Mouse (Mus musculus): ENCODE data around the gene Ciapin1. TPM values are rescaled to one million over a fixed set of nuclear protein-coding genes. Genes with fewer than 3 reads are reported as not detected.

Gene Ciapin1
- total RNA-seq, 4 experiments from 2014 or later, result 72.2 to 85.6 (median 78.5) TPM

DNA sequence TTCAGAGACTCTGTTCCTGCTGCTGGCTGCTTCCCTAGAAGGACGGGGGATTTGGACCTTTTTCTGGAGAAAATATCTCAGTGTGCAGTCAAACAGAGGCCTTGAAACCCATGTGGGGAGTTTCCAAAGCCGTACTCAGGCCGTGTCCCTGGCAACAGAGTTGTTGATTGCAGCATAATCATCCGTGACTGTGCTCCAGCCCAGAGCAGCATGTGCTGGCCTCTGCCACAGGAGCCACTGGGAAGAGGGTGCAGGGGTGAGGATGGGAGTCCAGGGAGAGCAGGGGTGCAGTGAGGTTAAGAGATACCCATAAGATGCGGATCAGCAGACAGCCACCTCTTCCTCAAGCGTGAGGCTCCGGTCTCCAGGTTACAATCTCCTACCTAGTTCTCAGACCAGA lies 30.7 kb downstream of the Ciapin1 start:
- DNase-seq (ENCODE audit: low spot score), result no peak

DNA sequence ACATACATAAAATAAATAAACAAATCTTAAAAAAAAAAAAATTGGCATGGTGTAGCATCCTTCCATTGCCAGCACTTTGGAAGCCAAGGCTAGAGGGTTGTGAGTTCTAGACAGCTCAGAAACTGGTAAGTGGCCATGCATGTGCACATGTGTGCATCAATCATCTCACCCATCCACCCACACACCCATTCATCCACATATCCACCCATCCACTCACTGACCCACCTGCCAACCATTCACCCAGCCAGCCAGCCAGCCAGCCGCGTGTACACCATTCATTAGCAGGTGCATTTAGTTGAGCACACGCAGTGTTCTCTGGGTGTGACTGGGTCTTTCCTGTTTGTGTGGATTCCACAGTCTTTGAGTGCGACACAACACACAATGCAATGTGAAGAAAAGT lies 32.3 kb downstream of the Ciapin1 start:
- no peak for DNase-seq (ENCODE audit: low spot score)

DNA sequence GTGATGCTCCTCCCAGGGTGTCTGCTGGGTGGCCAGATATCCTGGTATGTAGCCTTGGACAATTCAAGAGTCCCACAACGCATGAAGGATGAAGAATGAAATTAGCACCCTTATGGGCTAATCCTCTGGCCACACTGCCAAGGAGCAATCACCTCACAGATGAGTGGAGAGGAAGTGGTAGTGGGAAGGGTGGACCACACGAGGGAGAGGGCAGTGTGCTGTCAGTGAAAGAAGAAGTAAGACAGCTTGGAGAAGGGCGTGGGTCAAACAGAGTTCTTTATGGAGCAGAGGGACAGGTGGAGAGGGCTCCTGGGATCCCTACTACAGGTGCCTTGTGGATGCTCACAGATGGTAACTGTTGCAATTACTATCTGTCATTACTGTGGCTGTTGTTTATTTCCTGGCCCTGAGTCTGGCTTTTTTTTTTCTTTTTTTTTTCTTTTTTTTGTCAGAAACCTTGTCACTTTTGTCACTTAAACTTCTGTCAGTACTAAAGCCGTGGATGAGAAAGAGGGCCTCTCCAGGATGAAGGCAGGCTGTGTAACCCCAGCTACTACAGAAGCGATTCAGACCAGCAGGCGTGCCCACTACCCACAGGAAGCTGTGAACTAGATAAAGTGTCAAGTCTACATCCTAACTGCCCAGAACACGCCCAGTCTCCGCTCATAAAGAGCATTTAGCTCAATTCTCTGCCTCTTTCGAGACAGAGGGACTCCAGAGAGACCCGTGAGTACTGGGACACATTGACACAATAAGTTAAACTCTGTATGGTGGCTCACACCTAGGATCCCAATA lies 33.4 kb downstream of the Ciapin1 start:
- no peak for DNase-seq (ENCODE audit: low spot score)

DNA sequence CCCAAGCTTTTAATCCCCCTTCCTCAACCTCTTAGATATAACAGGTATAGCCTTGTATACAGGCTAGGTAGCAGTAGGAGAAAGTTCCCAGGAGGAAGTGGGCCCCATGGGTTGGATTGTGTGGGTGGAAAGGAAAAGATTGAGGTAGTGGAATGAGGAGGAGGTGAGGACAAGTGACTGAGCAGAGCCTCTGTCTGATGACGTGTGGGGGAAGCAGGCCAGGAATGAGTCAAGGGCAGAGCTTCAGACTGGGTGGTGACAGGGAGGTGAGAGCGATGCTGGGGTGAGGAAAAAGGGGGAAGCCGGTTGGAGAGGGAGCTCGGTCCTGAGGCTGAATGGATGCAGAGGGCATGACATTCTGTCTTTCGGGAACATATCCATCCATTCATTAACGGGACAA lies 34.6 kb downstream of the Ciapin1 start:
- DNase-seq (ENCODE audit: low spot score), result no peak

DNA sequence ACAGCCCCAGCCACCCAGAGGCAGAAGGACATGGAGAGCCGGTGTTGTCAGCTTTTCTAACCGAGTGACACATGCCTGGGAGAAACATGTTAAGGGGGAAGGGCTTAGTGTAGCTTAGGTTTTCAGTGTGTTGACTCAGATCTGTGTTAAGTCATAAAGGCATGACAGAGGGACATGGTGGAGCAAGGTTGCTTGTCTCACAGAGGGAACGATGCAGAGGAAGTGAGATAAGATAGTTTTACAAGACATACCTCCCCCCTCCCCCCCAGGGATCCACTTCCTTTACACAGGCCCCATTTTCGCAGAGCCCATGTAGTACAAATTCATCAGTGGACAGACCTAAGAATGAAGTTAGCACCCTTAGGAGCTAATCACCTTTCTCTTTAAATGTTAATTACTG lies 35.8 kb downstream of the Ciapin1 start:
- DNase-seq (ENCODE audit: low spot score), result no peak

DNA sequence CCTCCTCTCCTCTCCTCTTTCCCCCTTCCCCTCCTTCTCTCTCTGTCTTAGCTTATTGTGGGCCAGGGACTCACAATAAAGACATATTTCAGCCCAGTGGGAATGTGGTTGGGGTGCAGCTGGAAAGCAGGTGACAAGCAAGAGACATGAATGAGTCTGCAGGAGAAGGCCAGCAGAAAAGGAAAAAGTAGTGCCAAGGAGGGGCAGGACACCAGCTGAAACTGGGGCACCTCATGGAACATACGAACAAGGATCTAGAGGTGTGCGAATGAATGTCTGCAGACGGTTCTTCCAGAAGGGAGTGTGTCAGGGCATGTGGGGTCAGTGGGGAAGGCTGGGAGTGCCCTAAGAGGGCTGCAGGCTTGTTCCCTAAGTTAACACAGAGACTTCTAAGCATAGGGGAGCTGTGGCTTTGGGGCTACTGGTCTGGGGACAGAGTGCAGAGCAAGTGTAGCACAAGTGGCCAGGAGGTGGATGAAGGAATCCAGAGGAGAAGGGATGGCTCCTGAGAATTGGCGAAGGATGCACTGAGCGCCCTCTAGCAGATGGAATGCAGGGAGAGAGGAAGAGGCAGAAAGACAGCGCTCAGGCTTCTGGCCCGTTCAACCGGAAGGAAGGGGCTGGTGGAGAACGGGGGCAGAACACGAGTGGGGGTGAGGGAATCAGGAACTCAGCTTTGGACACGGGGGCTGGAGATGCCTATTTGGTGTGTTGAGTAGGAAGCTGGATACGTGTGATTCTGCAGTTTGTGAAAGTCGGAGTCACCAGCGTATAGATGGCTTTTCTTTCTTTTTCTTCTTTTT lies 36.7 kb downstream of the Ciapin1 start:
- peak; percentile 41 for DNase-seq (ENCODE audit: low spot score)

DNA sequence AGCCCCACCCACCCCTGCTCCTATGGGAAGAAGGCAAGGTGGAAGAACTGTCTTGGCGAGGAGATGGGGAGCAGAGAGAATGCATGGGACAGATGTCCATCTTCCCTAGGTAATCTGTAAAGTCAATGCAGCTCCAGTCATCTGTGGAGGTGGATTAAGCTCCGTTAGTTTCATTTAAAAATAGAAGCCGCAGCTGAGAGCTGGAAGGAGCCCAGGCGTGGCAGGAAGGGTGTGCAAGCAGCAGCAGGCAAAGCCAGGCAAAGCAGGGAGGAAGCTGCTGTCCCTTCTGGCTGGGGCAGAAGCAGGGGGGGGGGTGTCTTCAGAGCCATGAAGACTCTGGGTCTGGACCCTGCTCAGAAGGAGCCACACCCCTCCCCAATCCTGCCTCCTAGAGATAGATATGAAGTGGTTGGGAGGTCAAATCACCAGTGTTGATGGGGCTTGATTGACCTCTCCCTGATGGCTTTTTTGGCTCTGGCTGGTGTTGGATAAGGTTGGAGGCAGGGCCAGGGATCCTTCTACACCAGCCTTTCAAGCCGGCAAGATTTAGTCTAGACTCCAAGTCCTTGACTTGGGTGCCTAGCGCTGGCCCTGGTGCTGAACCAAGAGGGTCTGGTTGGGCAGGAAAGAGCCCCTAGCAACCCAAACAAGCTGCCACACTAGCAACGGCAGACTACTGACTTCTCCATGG lies 37.7 kb downstream of the Ciapin1 start:
- no peak for DNase-seq (ENCODE audit: low spot score)

DNA sequence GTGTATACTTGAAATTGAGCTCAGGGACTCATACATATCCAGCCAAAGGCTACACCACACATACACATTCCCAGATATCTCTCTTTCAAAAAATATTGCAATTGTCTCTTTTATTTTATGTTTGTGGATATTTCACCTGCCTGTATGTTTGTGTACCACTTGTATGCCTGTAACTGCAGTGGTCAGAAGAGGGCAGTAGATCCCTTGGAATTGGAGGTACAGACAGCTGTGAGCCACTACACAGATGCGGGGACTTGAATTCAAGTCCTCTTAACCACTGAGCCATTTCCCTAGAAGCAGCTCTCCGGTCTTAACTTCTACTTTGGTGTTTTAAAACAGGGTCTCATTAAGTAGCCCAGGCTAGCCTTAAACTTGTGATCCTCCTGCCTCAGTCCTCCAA lies 43.4 kb downstream of the Ciapin1 start:
- DNase-seq (ENCODE audit: low spot score), result no peak

DNA sequence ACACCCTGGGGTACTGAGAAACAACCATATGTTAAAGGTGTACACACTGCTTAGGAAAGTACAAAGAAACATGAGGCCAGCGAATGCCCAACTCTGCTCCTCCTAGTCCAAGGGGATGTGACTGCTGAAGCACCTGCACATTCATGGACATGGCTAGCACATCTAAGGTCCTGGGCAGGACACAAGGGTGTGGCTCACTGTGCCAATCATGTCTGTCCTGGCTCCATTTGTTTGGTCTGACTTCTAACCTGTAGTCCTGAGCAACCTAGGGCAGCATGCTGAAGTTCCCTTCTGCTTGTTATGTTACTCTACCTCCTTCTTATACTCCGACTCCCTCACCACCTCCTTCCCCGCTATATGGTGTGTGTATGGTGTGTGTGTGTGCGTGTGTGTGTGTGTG lies 43.8 kb downstream of the Ciapin1 start:
- DNase-seq (ENCODE audit: low spot score), result no peak

DNA sequence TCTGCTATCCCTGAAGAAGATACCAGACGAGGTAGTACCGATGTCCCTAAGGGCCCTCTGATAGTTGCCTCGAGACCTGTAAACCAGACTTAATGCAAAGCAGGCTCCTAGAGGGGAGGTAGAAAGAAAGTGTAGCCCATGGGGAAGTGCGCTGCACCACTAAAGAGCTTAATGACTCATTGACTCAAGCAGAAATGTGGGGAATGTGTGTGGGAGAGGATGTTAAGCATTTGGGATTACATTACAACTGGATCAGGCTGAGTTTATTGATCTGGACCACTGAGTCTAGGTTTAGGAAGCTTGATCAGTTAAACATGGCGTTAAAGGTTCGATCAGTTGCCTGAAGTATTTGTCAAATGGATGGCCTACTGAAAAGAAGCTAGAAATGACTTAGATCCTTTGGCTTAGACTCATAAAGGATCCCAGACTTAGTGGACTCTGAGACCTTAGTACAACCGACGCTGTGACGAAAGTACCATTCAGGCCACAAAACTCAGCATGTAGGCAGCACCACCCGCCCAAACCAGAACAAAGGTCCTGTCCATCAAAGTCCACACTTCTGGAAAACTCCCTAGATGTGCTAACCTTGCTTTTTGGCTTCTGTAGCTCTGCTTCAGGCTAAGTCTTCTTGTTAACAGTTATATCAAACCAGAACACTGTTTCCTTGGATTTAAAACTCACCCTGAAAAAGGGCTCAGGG lies 48.8 kb downstream of the Ciapin1 start:
- no peak for DNase-seq (ENCODE audit: low spot score)

DNA sequence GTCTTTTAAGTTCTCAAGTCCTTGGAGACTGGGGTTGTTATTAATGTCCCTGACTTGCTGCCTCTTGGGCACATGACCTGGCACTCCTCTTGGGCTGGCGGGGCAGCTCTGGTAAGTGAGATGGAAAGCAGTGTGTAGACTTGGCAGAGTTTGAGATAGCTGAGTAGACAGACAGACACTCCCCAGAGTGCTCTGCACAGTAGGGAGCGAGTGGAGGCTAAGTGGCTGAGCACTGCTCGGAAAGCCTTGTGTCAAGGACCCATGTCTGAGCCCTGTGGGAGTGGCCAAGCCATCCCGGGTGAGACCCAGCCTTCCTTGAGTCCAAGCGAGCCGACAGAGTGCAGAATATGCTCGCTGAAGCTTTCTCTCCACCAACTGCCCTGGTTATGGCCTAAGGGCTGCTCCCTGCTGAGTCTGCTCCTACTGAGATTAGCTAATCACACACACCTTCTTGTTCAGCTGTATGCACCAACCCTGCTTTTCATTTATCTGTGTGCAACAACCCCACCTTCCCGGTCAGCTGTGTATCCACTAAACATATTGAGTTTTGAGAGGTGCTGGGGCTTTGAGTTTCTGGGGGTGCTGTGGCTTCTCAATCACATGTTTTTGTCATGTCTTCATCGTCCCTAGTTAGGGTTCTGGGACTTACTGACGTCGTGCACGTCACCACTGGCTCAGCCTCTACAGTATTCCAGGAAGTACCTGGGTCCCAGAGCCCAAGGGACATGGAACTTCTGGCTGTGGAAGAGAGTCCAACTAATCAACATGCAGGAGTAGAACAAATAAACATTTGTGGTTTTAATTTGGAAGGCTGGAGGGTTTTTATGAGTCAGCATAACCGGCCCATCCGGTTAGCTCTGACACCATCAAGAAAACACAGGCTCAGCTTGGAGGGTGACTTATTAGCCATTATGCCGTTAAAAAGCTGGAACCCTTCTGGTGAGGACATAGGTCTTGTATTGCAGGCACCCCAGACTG lies 50.3 kb downstream of the Ciapin1 start:
- DNase-seq (ENCODE audit: low spot score), result peak; percentile 57

DNA sequence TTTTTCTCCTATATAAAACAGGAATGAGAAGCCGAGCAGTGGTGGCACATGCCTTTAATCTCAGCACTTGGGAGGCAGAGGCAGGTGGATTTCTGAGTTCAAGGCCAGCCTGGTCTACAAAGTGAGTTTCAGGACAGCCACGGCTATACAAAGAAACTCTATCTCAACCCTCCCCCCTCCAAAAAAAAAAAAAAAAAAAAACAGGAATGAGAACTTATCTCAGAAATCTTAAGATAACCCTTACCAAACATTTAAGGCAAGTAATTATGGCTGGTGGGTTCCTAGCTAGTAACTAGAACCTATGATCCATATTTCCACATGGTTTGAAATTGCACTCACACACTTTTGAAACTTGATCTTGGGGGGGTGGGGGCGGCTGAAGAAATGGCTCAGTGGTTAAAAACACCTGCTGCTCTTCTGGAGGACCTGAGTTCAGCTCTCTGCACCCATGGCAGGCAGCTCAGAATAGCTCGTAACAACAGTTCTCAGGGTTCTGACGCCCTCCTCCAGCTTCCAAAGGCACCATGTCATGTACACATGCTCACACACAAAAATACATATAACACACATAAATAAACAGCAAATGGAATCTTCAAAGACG lies 52.1 kb downstream of the Ciapin1 start:
- no peak for DNase-seq (ENCODE audit: low spot score)

DNA sequence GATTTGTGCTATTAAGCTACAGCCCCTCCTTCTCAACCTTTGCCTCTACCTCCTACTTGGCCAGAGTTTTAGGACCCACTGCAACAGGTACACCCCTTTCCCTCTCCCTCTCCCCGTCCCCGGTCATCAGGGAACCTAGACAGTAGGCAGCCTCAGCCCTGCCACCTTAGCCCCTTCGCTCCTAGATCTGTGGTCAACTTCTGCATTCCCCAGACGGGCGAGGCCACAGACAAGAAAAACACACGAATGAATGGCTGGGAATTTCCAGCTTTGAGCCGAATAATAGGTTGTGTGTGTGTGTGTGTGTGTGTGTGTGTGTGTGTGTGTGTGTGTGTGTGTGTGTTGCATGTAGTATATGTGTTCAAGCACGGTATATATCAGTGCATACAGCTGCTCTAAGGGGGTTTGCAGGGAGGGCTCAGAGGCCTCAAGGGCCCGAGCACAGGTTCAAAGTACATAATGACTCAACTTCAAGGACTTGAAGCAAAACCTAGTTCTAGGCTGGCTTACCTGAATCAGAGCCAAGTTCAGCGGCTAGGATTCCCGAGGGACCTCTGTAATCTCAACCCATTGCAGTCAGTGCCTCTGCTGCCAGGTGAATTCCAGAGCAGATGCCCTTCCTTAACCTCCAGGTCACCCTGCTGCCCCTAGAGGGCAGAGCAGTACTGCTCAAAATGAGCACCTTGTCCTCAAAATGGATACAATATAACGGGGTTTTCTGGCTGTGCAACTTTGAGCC lies 52.7 kb downstream of the Ciapin1 start:
- peak; percentile 57 for DNase-seq (ENCODE audit: low spot score)

DNA sequence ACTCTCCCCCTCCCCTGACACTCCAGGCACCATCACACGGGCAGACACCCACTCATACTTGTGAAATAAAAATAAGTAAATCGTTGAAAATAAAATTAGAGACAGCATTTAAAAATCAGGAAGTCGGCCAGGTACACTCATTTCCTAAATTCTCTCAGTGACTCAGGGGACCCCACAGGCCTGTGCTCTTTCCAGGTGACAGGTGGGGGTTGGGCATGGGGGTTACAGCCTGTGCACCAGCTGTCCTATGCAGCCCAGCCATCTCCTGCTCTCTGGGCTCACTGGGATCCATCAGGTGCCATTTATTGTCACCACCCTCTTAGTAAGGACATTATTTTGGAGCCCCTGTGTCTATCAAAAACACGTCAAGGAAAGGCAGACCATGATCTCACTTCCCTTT lies 54.3 kb downstream of the Ciapin1 start:
- no peak for DNase-seq (ENCODE audit: low spot score)

DNA sequence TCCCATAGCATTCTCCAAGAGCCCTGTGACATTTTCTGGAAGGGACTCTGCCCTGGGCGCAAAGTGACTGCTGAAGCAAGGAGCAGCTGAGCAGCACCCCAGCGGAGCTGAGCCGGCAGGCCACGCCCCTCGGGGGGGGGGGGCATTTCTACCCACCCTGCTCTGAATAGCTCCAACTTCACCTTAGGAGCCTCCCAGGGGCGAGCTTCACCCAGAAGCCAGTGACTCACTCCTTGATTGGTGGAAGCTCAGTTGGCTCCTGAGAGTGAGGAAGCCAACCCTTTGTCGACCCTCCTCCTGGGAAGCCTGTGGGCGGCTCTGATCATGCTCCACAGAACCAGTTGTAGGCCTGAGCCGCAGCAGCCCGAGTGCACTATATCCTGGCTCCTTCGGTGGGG lies 56.3 kb downstream of the Ciapin1 start:
- DNase-seq (ENCODE audit: low spot score), result no peak

DNA sequence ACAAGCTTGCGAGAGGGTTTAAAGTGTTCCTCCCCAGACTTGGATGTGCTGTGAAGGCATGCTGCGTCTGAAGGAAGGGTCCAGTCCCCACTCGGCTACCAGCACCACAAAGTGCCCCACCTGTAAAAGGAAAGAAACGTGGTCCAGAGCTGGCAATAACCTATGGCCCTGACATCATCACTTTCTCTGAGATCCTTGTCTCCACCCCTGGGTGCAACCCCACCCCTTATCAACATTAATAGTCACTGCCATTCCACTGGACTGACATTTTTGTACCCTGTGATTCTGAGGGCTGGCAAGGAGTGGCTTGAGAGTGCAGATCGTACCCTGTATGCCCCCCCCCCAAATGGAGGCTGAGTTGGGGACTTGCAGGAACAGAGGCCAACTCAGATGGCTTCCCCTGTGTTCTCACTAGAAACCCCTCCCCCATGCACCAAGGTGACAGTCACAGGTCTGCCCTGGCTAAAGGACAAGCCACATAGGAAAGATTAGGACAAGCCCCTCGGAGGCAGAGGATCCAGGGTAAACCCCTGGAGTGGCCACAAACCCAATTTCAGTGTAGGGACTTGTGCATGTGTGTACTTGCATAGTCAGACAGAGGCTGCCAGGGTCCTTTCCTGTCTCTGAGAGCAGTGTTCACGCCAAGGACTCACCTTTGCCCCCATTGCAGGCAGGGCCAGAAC lies 56.9 kb downstream of the Ciapin1 start:
- DNase-seq (ENCODE audit: low spot score), result no peak

DNA sequence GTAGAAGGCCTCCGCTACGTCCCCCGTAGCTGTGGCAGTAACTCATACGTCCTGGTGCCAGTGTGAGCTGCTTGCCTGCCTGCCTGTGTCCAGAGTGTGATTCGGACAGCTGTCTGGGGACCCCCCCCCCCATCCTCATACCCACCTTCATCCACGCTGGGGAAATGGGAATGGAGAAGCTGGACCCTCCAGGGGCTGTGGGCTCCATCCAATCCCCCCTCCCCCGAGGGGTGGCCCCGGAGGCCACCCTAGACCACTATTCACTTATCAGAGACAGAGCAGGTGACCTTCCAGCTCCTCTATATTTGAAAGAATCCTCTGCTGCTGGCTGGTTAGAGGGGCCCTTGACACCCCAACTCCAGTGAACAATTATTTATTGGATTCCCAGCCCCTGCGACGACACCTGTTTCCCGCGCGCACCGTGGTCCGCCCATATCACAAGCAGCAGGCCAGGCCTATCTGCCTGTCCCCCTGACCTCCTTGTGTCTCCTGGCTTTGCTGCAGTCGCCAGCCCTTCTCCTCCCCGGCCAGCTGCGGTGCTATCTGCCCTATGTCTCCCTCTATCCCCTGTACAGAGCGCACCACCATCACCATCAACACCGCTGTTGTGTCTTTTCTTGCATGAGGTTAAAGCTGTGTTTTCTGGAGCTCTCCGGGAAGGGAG lies 57.5 kb downstream of the Ciapin1 start:
- DNase-seq (ENCODE audit: low spot score), result no peak

DNA sequence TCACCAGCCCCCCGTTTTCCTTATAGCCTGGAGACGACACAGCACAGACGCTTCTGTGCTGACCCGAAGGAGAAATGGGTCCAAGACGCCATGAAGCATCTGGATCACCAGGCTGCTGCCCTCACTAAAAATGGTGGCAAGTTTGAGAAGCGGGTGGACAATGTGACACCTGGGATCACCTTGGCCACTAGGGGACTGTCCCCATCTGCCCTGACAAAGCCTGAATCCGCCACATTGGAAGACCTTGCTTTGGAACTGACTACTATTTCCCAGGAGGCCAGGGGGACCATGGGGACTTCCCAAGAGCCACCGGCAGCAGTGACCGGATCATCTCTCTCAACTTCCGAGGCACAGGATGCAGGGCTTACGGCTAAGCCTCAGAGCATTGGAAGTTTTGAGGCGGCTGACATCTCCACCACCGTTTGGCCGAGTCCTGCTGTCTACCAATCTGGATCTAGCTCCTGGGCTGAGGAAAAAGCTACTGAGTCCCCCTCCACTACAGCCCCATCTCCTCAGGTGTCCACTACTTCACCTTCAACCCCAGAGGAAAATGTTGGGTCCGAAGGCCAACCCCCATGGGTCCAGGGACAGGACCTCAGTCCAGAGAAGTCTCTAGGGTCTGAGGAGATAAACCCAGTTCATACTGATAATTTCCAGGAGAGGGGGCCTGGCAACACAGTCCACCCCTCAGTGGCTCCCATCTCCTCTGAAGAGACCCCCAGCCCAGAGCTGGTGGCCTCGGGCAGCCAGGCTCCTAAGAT lies 58.4 kb downstream of the Ciapin1 start:
- no peak for DNase-seq (ENCODE audit: low spot score)

Measured in heart, adult 8-10 months (tissue).